Mouse (Mus musculus) testis, adult 2 months (tissue): ENCODE measurements around the gene Diaph3. TPM values are rescaled to one million over a fixed set of nuclear protein-coding genes. Genes with fewer than 3 reads are reported as not detected.

Experiments
- H3K27ac ChIP-seq: fragments of 200-500 bp; 2 replicates; pipeline ENCODE4 v1.5.1; 2012; ENCODE audit warnings: low read depth, low read length; ENCODE audit not compliant: control insufficient read depth, insufficient read depth
- H3K27me3 ChIP-seq: fragments of 200-500 bp; 2 replicates; pipeline ENCODE4 v1.6.1; 2012; ENCODE audit warnings: mild to moderate bottlenecking, low read length, moderate library complexity; ENCODE audit not compliant: control insufficient read depth, insufficient read depth
- H3K36me3 ChIP-seq: fragments of 200-500 bp; 2 replicates; pipeline ENCODE4 v1.6.1; 2012; ENCODE audit warnings: mild to moderate bottlenecking, low read length; ENCODE audit not compliant: control insufficient read depth, insufficient read depth
- H3K4me1 ChIP-seq: fragments of 200-500 bp; 2 replicates; pipeline ENCODE4 v1.6.1; 2012; ENCODE audit warnings: low read length; ENCODE audit not compliant: control insufficient read depth, insufficient read depth
- H3K4me3 ChIP-seq: fragments of 200-500 bp; 2 replicates; pipeline ENCODE4 v1.5.1; 2012; ENCODE audit warnings: low read depth, mild to moderate bottlenecking, low read length, moderate library complexity, mixed read lengths; ENCODE audit not compliant: control insufficient read depth
- CTCF ChIP-seq: fragments of 200-500 bp; IDR thresholded peaks from 2 replicates; pipeline ENCODE4 v1.5.1; 2012; ENCODE audit warnings: low read depth, mild to moderate bottlenecking, inconsistent platforms, low read length, moderate library complexity; ENCODE audit not compliant: control insufficient read depth, insufficient read depth, insufficient replicate concordance
- POLR2A ChIP-seq: fragments of 200-500 bp; IDR thresholded peaks from 2 replicates; pipeline ENCODE4 v1.6.1; 2012; ENCODE audit warnings: low read depth, mild to moderate bottlenecking, inconsistent platforms, low read length, moderate library complexity; ENCODE audit not compliant: control insufficient read depth
- polyA plus RNA-seq: library from polyadenylated mRNA; depleted of rRNA; stranded (reverse); fragments of >200 nt; gene quantifications from 2 replicates; pipeline ENCODE4 v1.2.3, GENCODE M21; 2012

Gene Diaph3
- polyA plus RNA-seq, 1 experiment = 13.0 TPM

DNA sequence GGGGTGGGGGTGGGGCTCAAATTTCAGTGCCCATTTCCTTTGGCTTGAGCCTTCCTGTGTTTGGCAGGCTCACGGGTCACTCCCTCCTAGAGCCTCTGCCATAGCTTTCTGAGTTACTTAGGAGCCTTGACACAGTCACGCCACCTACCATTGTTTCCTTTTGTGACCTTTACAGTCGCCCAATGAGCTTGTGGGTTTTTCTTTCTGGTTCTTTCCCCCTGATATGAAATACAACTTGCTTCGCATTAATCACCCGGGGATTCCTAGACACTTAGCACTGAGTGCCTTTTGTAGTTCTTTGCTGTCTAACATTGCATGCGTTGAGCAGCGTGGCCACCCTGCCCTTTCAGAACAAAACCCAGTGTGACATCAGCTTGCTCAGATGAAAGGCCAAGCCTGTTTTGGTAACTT, 498.2 kb downstream of the Diaph3 start:
- no peaks in the 10 kb centered on the region for H3K36me3 ChIP-seq
- TF ChIP-seq CTCF (no peak), POLR2A (no peak)
- no peaks in the 10 kb centered on the region for H3K27me3 ChIP-seq
- no peaks in the 10 kb centered on the region for H3K4me1 ChIP-seq
- H3K27ac ChIP-seq = no peak overlapping the region
- H3K4me3 ChIP-seq = no peak overlapping the region

DNA sequence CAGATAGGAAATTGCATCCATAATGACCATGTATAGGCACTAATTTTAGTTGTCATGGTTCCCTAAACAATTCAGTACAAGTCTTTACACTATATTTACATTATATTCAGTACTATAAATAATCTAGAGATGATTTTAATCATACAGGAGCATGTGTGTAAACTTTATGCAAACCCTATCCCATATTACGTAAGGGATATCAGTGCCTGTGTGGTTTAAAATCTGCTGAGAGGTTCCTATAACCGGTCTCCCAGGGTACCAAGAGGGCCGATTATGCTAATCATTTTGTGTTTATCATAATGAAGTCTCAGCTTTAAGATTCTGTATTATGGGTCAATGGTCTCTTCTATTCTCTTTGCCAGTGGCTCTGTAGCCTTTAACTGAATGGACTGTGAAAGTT, 499.2 kb downstream of the Diaph3 start:
- Histone ChIP-seq H3K27ac (no peak overlapping the region), H3K27me3 (no peaks in the 10 kb centered on the region), H3K36me3 (no peaks in the 10 kb centered on the region), H3K4me1 (no peaks in the 10 kb centered on the region), H3K4me3 (no peak overlapping the region)
- TF ChIP-seq CTCF (no peak), POLR2A (no peak)

DNA sequence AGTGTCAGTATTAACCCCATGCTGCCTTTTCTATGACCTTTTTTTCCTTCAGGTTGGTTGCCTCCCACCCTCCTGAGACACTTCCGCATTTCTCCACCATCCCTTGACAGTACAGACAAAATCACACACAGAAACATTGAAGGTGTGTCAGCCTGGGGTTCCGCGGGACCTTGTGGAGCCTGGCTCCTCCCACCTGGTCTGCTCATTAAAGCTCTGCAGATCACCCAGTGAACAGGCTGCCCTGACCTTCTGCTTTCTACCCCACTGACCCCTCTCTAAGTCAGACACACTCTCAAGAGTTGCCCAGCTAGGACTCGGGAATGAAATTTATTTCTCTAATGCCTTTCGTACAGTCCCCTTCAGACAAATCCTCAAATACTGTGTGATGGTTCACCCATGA, 500.9 kb downstream of the Diaph3 start:
- no peak overlapping the region for H3K27ac ChIP-seq
- TF ChIP-seq CTCF (no peak), POLR2A (no peak)
- H3K27me3 ChIP-seq = no peaks in the 10 kb centered on the region
- no peaks in the 10 kb centered on the region for H3K4me1 ChIP-seq
- no peaks in the 10 kb centered on the region for H3K36me3 ChIP-seq
- H3K4me3 ChIP-seq = no peak overlapping the region

DNA sequence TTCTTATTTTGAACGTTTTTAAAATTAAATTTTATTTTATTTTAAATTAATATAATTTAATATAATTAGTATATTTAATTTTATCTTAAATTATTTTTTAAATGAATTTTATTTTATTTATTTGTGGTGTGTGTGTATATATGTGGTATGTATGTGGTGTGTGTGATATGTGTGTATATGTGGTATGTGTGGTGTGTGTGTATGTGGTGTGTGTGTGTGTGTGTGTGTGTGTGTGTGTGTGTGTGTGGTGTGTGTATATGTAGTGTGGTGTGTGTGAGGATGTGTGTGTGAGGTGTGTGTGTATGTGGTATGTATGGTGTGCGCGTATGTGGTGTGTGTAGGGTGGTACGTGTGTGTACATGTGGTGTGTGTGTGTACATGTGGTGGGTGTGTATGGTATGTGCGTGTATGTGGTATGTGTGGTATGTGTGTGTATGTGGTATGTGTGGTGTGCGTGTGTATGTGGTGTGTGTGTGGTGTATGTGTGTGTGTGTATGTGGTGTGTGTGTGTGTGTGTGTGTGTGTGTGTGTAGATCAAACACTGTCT, 505.4 kb downstream of the Diaph3 start:
- H3K4me1 ChIP-seq = no peaks in the 10 kb centered on the region
- no peak overlapping the region for H3K27ac ChIP-seq
- no peak overlapping the region for H3K4me3 ChIP-seq
- H3K36me3 ChIP-seq = no peaks in the 10 kb centered on the region
- TF ChIP-seq CTCF = no peak
- no peak for TF ChIP-seq POLR2A
- no peaks in the 10 kb centered on the region for H3K27me3 ChIP-seq

DNA sequence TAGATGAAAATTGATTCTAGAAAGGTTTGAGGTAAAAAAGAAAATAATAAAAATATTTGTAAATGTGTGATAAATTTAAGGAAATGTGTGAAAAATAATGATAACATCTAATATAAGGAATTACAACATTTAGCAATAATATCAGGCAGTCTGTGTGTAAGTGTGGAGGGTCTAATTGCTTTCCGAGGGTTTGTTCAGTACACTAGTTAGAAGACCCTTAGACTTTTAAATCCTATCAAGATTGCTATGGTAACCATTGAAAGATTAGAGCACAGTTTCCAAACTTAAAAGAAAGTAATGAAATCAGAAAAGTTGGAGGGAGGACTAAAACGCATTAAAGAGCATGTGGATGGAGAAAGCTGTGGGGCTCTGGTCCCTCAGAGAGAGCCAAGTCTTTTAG, 506.0 kb downstream of the Diaph3 start:
- Histone ChIP-seq H3K36me3 (no peaks in the 10 kb centered on the region), H3K27ac (no peak overlapping the region), H3K4me1 (no peaks in the 10 kb centered on the region), H3K4me3 (no peak overlapping the region), H3K27me3 (no peaks in the 10 kb centered on the region)
- TF ChIP-seq CTCF (no peak), POLR2A (no peak)

DNA sequence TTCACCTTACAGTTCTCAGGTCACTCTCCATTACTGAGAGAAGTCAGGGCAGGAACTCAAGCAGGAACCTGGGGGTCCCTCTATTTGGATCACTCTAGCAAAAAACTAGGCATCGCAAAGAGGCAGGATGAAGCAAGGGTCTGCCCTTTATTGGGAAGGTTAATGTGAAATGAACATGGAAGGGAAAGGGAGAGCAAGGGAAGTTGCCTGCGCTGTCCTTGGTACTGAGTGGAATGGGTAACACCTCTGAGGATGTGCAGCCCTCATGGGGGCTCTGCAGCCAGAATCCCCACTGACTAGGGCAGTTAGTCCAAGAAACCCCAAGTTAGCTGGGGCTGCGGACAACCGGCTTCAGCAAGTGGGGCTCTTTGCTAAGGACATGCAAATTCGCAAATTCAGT, 507.2 kb downstream of the Diaph3 start:
- Histone ChIP-seq H3K4me1 (no peaks in the 10 kb centered on the region), H3K27ac (no peak overlapping the region), H3K36me3 (no peaks in the 10 kb centered on the region), H3K27me3 (no peaks in the 10 kb centered on the region), H3K4me3 (no peak overlapping the region)
- TF ChIP-seq POLR2A (no peak), CTCF (no peak)

DNA sequence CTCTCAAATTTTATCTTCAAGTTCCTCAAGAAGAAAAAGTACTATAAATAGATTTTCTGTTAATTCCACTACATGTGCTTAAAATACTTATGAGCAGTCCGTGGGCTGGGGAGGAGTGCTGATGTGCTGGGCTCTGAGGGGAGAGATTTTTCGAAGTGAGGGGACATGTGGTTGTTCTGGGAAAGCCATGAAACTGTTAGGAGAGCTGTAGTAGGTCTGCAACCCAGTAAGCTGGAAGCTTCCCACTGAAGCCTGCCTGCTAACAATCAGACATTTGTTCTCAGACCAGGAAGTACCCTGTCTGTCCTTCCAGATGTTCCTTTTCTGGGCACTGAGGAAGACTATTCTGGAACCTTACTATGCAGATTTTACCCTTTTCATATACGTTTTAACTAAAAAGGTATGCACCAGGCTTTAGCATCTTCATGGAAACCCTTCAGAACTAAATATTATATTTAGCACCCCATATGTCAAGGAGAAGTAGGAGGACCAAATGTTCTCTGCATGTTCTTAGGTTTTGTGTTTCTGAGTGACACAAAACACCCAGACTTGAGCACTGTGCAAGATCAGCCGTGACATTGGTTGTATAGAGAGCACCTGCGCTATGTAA, 516.1 kb downstream of the Diaph3 start:
- Histone ChIP-seq H3K27me3 (no peaks in the 10 kb centered on the region), H3K4me1 (no peaks in the 10 kb centered on the region), H3K36me3 (no peaks in the 10 kb centered on the region), H3K4me3 (no peak overlapping the region), H3K27ac (no peak overlapping the region)
- TF ChIP-seq POLR2A (no peak), CTCF (no peak)
